Mouse (Mus musculus) testis, adult 2 months (tissue): ENCODE data around the gene Col19a1. TPM values are rescaled to one million over a fixed set of nuclear protein-coding genes. Genes with fewer than 3 reads are reported as not detected.
A peak's percentile ranks its signal among the peaks of the same experiment; 100 is the strongest.

Source experiments
- H3K27ac ChIP-seq: fragments of 200-500 bp; 2 replicates; pipeline ENCODE4 v1.5.1; 2012; ENCODE audit warnings: low read depth, low read length; ENCODE audit not compliant: control insufficient read depth, insufficient read depth
- H3K27me3 ChIP-seq: fragments of 200-500 bp; 2 replicates; pipeline ENCODE4 v1.6.1; 2012; ENCODE audit warnings: mild to moderate bottlenecking, low read length, moderate library complexity; ENCODE audit not compliant: control insufficient read depth, insufficient read depth
- H3K36me3 ChIP-seq: fragments of 200-500 bp; 2 replicates; pipeline ENCODE4 v1.6.1; 2012; ENCODE audit warnings: mild to moderate bottlenecking, low read length; ENCODE audit not compliant: control insufficient read depth, insufficient read depth
- H3K4me1 ChIP-seq: fragments of 200-500 bp; 2 replicates; pipeline ENCODE4 v1.6.1; 2012; ENCODE audit warnings: low read length; ENCODE audit not compliant: control insufficient read depth, insufficient read depth
- H3K4me3 ChIP-seq: fragments of 200-500 bp; 2 replicates; pipeline ENCODE4 v1.5.1; 2012; ENCODE audit warnings: low read depth, mild to moderate bottlenecking, low read length, moderate library complexity, mixed read lengths; ENCODE audit not compliant: control insufficient read depth
- CTCF ChIP-seq: fragments of 200-500 bp; IDR thresholded peaks from 2 replicates; pipeline ENCODE4 v1.5.1; 2012; ENCODE audit warnings: low read depth, mild to moderate bottlenecking, inconsistent platforms, low read length, moderate library complexity; ENCODE audit not compliant: control insufficient read depth, insufficient read depth, insufficient replicate concordance
- POLR2A ChIP-seq: fragments of 200-500 bp; IDR thresholded peaks from 2 replicates; pipeline ENCODE4 v1.6.1; 2012; ENCODE audit warnings: low read depth, mild to moderate bottlenecking, inconsistent platforms, low read length, moderate library complexity; ENCODE audit not compliant: control insufficient read depth
- polyA plus RNA-seq: library from polyadenylated mRNA; depleted of rRNA; stranded (reverse); fragments of >200 nt; gene quantifications from 2 replicates; pipeline ENCODE4 v1.2.3, GENCODE M21; 2012

The Col19a1 gene
- polyA plus RNA-seq, 1 experiment: 0.69 TPM

DNA sequence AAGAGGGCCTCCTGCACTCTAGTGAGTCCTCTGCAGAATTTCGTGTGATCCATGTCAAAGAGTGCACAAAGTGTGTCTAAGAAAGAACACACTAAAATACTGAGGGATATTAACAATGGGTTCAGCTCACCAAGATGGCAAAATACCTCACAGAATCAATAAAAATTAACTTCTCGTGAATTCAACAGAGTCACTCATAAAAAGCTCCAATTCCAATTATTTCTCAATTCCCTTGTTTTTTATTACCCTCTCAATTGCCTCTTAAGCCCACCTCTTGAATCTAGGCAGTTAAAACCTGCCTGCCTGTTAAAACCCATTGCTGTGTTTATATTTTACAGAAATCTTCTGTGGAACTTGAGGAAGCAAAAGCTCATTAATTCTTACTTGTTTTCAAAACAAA lies 277.1 kb downstream of the Col19a1 start:
- H3K27me3 ChIP-seq: no peaks in the 10 kb centered on the region
- H3K36me3 ChIP-seq: no peaks in the 10 kb centered on the region
- no peak overlapping the region for H3K4me3 ChIP-seq
- peaks cover 5% of the 10 kb centered on the region; the same call in 1 of the 2 replicates for H3K4me1 ChIP-seq
- no peak overlapping the region for H3K27ac ChIP-seq
- TF ChIP-seq POLR2A: no peak
- no peak for TF ChIP-seq CTCF

GRCm38 (mm10) chr1:24303077-24303476 lies 284.2 kb downstream of the Col19a1 start:
- TF ChIP-seq CTCF: no peak
- no peak for TF ChIP-seq POLR2A

GRCm38 (mm10) chr1:24302674-24303073 lies 284.6 kb downstream of the Col19a1 start:
- Histone ChIP-seq H3K36me3 (no peaks in the 10 kb centered on the region), H3K27ac (no peak overlapping the region), H3K4me1 (no peaks in the 10 kb centered on the region), H3K4me3 (no peak overlapping the region), H3K27me3 (no peaks in the 10 kb centered on the region)
- TF ChIP-seq POLR2A: no peak
- peak; percentile 76; the same call in 1 of the 2 replicates for TF ChIP-seq CTCF

More at GRCm38 (mm10) chr1:24303077-24303476, 284.2 kb downstream of the Col19a1 start:
- H3K4me3 ChIP-seq: no peak overlapping the region
- H3K4me1 ChIP-seq: no peaks in the 10 kb centered on the region
- H3K27me3 ChIP-seq: no peaks in the 10 kb centered on the region
- H3K27ac ChIP-seq: no peak overlapping the region
- H3K36me3 ChIP-seq: no peaks in the 10 kb centered on the region

- H3K36me3 ChIP-seq: no peaks in the 10 kb centered on the region
- no peak overlapping the region for H3K4me3 ChIP-seq
- H3K4me1 ChIP-seq: no peaks in the 10 kb centered on the region
- H3K27me3 ChIP-seq: no peaks in the 10 kb centered on the region
- H3K27ac ChIP-seq: no peak overlapping the region
- TF ChIP-seq CTCF (no peak), POLR2A (no peak)
These were observed 286.6 kb downstream of the Col19a1 start for GRCm38 (mm10) chr1:24300700-24301099.

DNA sequence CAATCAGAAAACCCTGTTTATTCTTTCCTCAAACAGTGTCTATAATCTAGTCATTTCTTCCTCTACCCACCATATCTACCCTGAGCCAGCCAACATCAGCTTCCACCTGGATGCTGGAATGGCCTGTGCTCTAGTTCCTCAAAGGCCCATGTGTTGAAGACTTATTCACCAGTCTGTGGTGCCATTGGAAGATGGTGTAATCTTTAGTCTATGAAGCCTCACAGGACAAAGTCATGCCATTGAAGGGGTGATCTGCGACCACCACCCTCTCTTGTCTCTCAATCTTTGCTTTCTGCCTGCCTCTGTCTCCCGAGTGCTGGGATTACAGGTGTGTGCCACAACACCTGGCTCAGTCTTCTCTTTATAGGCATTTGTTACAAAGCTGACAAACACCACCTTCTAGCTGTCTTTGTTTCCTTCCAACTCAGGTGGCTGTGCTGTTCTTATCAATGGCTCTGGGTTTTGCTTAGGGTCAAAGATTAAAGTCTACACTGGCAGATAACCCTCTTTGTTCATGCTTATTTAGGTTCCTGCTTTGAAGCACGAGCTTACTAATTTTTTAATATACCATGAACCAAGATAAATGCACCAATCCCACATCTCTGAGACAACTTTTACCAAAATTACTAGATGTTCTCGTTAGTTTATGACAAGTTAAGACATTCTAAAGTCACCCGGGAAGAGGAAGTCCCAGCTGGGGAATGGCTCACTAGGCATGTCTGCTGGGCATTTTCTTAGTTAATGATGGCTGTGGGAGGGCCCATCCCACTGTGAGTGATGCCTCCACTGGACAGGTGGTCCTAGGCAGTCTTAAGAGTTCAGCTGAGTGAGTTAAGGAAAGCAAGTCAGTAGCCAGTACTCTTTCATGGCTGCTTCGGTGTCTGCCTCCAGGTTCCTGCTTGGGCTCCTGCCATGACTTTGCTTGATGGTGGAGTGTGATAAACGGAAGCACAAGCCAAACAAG lies 292.0 kb downstream of the Col19a1 start:
- no peak for TF ChIP-seq CTCF
- no peak for TF ChIP-seq POLR2A
- Histone ChIP-seq H3K4me3 (no peak overlapping the region), H3K4me1 (no peaks in the 10 kb centered on the region; the same call in 1 of the 2 replicates), H3K36me3 (no peaks in the 10 kb centered on the region), H3K27ac (no peak overlapping the region), H3K27me3 (no peaks in the 10 kb centered on the region)

- Histone ChIP-seq H3K4me3 (no peak overlapping the region), H3K27ac (no peak overlapping the region), H3K4me1 (peaks cover 11% of the 10 kb centered on the region), H3K27me3 (no peaks in the 10 kb centered on the region), H3K36me3 (no peaks in the 10 kb centered on the region)
- no peak for TF ChIP-seq CTCF
- TF ChIP-seq POLR2A: no peak
These were observed 294.8 kb downstream of the Col19a1 start for GRCm38 (mm10) chr1:24292515-24292914.

DNA sequence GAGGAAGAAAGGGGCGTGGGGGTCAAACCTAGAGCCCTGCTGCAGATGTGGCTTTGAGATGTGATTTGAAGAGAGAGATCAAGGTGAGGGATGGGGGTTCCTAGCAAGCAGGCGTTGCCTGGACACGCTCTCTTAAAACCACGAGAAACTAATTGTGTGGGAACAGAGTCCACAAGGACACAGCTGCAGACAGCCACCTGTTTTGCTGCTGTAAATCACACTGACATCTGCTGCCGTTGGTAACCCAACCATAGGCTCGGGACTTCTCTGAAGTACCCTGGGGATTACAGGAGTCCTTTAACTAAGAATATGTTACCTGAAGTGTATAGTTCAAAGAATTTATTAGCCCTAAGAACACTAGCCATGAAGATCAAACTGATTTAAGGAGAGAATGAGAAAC lies 300.9 kb downstream of the Col19a1 start:
- no peak overlapping the region for H3K4me3 ChIP-seq
- TF ChIP-seq POLR2A (no peak), CTCF (no peak)
- H3K36me3 ChIP-seq: no peaks in the 10 kb centered on the region
- H3K27ac ChIP-seq: no peak overlapping the region
- H3K4me1 ChIP-seq: peaks cover 11% of the 10 kb centered on the region
- no peaks in the 10 kb centered on the region for H3K27me3 ChIP-seq
